ENCODE assay signal across 20 mouse cellular contexts in genomic region chr19:12494972-12495535, GRCm38 (mm10). TPM values are rescaled to one million over a fixed set of nuclear protein-coding genes. Genes with fewer than 3 reads are reported as not detected.
DNase-seq lines count a peak whose midpoint lies in the region; ATAC-seq lines count a peak whose summit lies in the region.
"Had no signal": no experiment of that assay in that cellular context is flagged by ENCODE, and none has a peak within 500 bp of the region (broad histone marks: within the 10 kb centered on the region; RNA-seq: fewer than 3 reads in every experiment).

No protein-coding gene starts in this region.

- no peak for ATAC-seq in midbrain, embryonic 14.5 days (ENCODE audit: low FRiP score, low TSS enrichment)
- ATAC-seq in hindbrain, embryonic 12.5 days (ENCODE audit: low FRiP score) = peak; percentile 24
- ATAC-seq in neural tube, embryonic 14.5 days (ENCODE audit: low read depth) = no peak
- ATAC-seq: CD4-positive, CD25-positive, alpha-beta regulatory T cell, adult 4 months; intestine, embryonic 15.5 days; liver, postnatal 0 days had no signal

- peaks cover 63% of the 10 kb centered on the region for H3K36me3 ChIP-seq in midbrain, embryonic 10.5 days
- H3K36me3 ChIP-seq in midbrain, embryonic 14.5 days (ENCODE audit: control insufficient read depth, insufficient read depth, low read length) = peaks cover 26% of the 10 kb centered on the region
- peaks cover 26% of the 10 kb centered on the region for H3K36me3 ChIP-seq in hindbrain, embryonic 12.5 days
- peaks cover 19% of the 10 kb centered on the region for H3K36me3 ChIP-seq in neural tube, embryonic 14.5 days (ENCODE audit: control insufficient read depth, insufficient read depth, low read length)

- H3K9me3 ChIP-seq in midbrain, embryonic 10.5 days (replicated peaks) = no peaks in the 10 kb centered on the region
- H3K9me3 ChIP-seq in midbrain, embryonic 14.5 days (ENCODE audit: control insufficient read depth, low read length) = no peaks in the 10 kb centered on the region
- H3K9me3 ChIP-seq in hindbrain, embryonic 12.5 days (replicated peaks) = no peaks in the 10 kb centered on the region
- no peaks in the 10 kb centered on the region for H3K9me3 ChIP-seq in neural tube, embryonic 14.5 days (ENCODE audit: control insufficient read depth, low read length)
- H3K9me3 ChIP-seq: intestine, embryonic 15.5 days; kidney, embryonic 15.5 days; limb, embryonic 15.5 days had no signal

- no peak overlapping the region for H3K4me2 ChIP-seq in midbrain, embryonic 14.5 days (ENCODE audit: low read length)
- peak overlapping the region; percentile 27 for H3K4me2 ChIP-seq in hindbrain, embryonic 12.5 days (replicated peaks)
- H3K4me2 ChIP-seq in neural tube, embryonic 14.5 days (ENCODE audit: low read depth, low read length) = peak overlapping the region; percentile 8; the same call in 1 of the 2 replicates
- H3K4me2 ChIP-seq: intestine, embryonic 15.5 days; kidney, embryonic 15.5 days; limb, embryonic 15.5 days had no signal

- DNase-seq in embryo, embryonic 10 days (ENCODE audit: low spot score) = peak; percentile 31
- no peak for DNase-seq in embryo, embryonic 9.5 days (ENCODE audit: extremely low spot score)
- DNase-seq in midbrain, embryonic 10.5 days (ENCODE audit: low spot score) = peak; percentile 12
- no peak for DNase-seq in midbrain, embryonic 14.5 days
- no peak for DNase-seq in heart, postnatal 4 days
- DNase-seq in adrenal gland, postnatal 14 days = no peak
- DNase-seq: adrenal gland, adult 8-10 months; cerebellum, adult 11-12 months; cerebellum, postnatal 25 days; heart, adult 18-20 months; layer of hippocampus, postnatal 36 days; liver, postnatal 0 days; lung, postnatal 36 days had no signal

- H3K4me1 ChIP-seq in midbrain, embryonic 10.5 days = peaks cover 98% of the 10 kb centered on the region
- H3K4me1 ChIP-seq in midbrain, embryonic 14.5 days (ENCODE audit: control insufficient read depth, insufficient read depth, low read length) = peaks cover 38% of the 10 kb centered on the region
- H3K4me1 ChIP-seq in hindbrain, embryonic 12.5 days = peaks cover 76% of the 10 kb centered on the region
- peaks cover 16% of the 10 kb centered on the region; the same call in 1 of the 2 replicates for H3K4me1 ChIP-seq in neural tube, embryonic 14.5 days (ENCODE audit: control insufficient read depth, insufficient read depth, low read length)

- WGBS in midbrain, embryonic 10.5 days = 42% methylated on average over 3 of the region's 3 CpGs
- 23% methylated on average over 3 of the region's 3 CpGs for WGBS in midbrain, embryonic 14.5 days
- WGBS in hindbrain, embryonic 12.5 days = 26% methylated on average over 3 of the region's 3 CpGs
- 11% methylated on average over 3 of the region's 3 CpGs for WGBS in neural tube, embryonic 14.5 days

- no peaks in the 10 kb centered on the region for H3K27me3 ChIP-seq in midbrain, embryonic 10.5 days (ENCODE audit: low read depth, poor library complexity, severe bottlenecking)
- H3K27me3 ChIP-seq in midbrain, embryonic 14.5 days (ENCODE audit: control insufficient read depth, insufficient read depth, low read length) = no peaks in the 10 kb centered on the region
- H3K27me3 ChIP-seq in hindbrain, embryonic 12.5 days = no peaks in the 10 kb centered on the region
- no peaks in the 10 kb centered on the region for H3K27me3 ChIP-seq in neural tube, embryonic 14.5 days (ENCODE audit: control insufficient read depth, insufficient read depth, low read length)
- H3K27me3 ChIP-seq: intestine, embryonic 15.5 days; kidney, embryonic 15.5 days; limb, embryonic 15.5 days had no signal

- H3K27ac ChIP-seq in midbrain, embryonic 10.5 days (replicated peaks) = peak overlapping the region; percentile 93
- H3K27ac ChIP-seq in midbrain, embryonic 14.5 days (replicated peaks; ENCODE audit: low read depth, low read length) = no peak overlapping the region
- H3K27ac ChIP-seq in hindbrain, embryonic 12.5 days = peak overlapping the region; percentile 66
- peak overlapping the region; percentile 57 for H3K27ac ChIP-seq in neural tube, embryonic 14.5 days (ENCODE audit: low read depth, low read length)
- H3K27ac ChIP-seq: intestine, embryonic 15.5 days; kidney, embryonic 15.5 days; limb, embryonic 15.5 days had no signal

- H3K4me3 ChIP-seq in midbrain, embryonic 10.5 days = peak overlapping the region; percentile 96
- no peak overlapping the region for H3K4me3 ChIP-seq in midbrain, embryonic 14.5 days (replicated peaks; ENCODE audit: low read depth, low read length)
- no peak overlapping the region for H3K4me3 ChIP-seq in hindbrain, embryonic 12.5 days
- no peak overlapping the region for H3K4me3 ChIP-seq in neural tube, embryonic 14.5 days (ENCODE audit: low read depth, low read length)
- H3K4me3 ChIP-seq: intestine, embryonic 15.5 days; kidney, embryonic 15.5 days; limb, embryonic 15.5 days had no signal

- no peak overlapping the region for H3K9ac ChIP-seq in midbrain, embryonic 14.5 days (replicated peaks; ENCODE audit: low read length)
- H3K9ac ChIP-seq in hindbrain, embryonic 12.5 days = no peak overlapping the region
- no peak overlapping the region for H3K9ac ChIP-seq in neural tube, embryonic 14.5 days (replicated peaks; ENCODE audit: low read depth, low read length)
- H3K9ac ChIP-seq: intestine, embryonic 15.5 days; kidney, embryonic 15.5 days; limb, embryonic 15.5 days; liver, postnatal 0 days had no signal

RNA-seq across cellular contexts. Expression of gene Dtx4, which starts 6.2 kb away (rescaled TPM):
- polyA plus RNA-seq in midbrain, embryonic 10.5 days (2016; fragmentation: Nextera tagmentation; extraction: Ambion mirVana) = 54.9 and 59.2 TPM in 2 replicates
- polyA plus RNA-seq in midbrain, embryonic 14.5 days (2014; fragmentation: Nextera tagmentation; extraction: Ambion mirVana) = 35.7 and 46.0 TPM in 2 replicates
- 56.7 and 58.6 TPM in 2 replicates for polyA plus RNA-seq in hindbrain, embryonic 12.5 days (2016; fragmentation: Nextera tagmentation; extraction: Ambion mirVana)
- polyA plus RNA-seq in neural tube, embryonic 14.5 days (2014; fragmentation: Nextera tagmentation; extraction: Ambion mirVana) = 37.7 and 47.6 TPM in 2 replicates
- 1 to 10 TPM; 7.7 to 8.9 TPM for total RNA-seq in heart, postnatal 4 days (2021)
- 19.7 and 24.6 TPM in 2 replicates for total RNA-seq in adrenal gland, postnatal 14 days (2021)

RNA-seq across cellular contexts. Expression of gene Mpeg1, which starts 34.5 kb away (rescaled TPM):
- polyA plus RNA-seq in midbrain, embryonic 10.5 days (2016; fragmentation: Nextera tagmentation; extraction: Ambion mirVana) = 0.19 and 0.40 TPM in 2 replicates
- polyA plus RNA-seq in midbrain, embryonic 14.5 days (2014; fragmentation: Nextera tagmentation; extraction: Ambion mirVana) = 1.00 and 1.1 TPM in 2 replicates
- polyA plus RNA-seq in hindbrain, embryonic 12.5 days (2016; fragmentation: Nextera tagmentation; extraction: Ambion mirVana) = 0.70 and 0.75 TPM in 2 replicates
- polyA plus RNA-seq in neural tube, embryonic 14.5 days (2014; fragmentation: Nextera tagmentation; extraction: Ambion mirVana) = 1.3 and 1.5 TPM in 2 replicates
- total RNA-seq in heart, postnatal 4 days (2021) = 1 to 10 TPM; 4.5 to 5.7 TPM
- total RNA-seq in adrenal gland, postnatal 14 days (2021) = 10.8 and 18.2 TPM in 2 replicates
- total RNA-seq: MEL had no signal

RNA-seq across cellular contexts. Expression of gene Fam111a, which starts 50.5 kb away (rescaled TPM):
- polyA plus RNA-seq in midbrain, embryonic 10.5 days (2016; fragmentation: Nextera tagmentation; extraction: Ambion mirVana) = 20.9 and 21.0 TPM in 2 replicates
- 4.5 and 8.3 TPM in 2 replicates for polyA plus RNA-seq in midbrain, embryonic 14.5 days (2014; fragmentation: Nextera tagmentation; extraction: Ambion mirVana)
- 15.6 and 17.2 TPM in 2 replicates for polyA plus RNA-seq in hindbrain, embryonic 12.5 days (2016; fragmentation: Nextera tagmentation; extraction: Ambion mirVana)
- 5.1 and 7.3 TPM in 2 replicates for polyA plus RNA-seq in neural tube, embryonic 14.5 days (2014; fragmentation: Nextera tagmentation; extraction: Ambion mirVana)
- total RNA-seq in heart, postnatal 4 days (2021) = 10 to 100 TPM; 23.1 to 23.8 TPM
- 10.4 and 12.1 TPM in 2 replicates for total RNA-seq in adrenal gland, postnatal 14 days (2021)

Comparison
In these comparisons a context has a peak if more than half of its experiments do, and no peak if none do; other contexts are left out.
1. DNase-seq: peak in embryo, embryonic 10 days (single experiment) and midbrain, embryonic 10.5 days (single experiment); none in embryo, embryonic 9.5 days (single experiment), midbrain, embryonic 14.5 days (single experiment), heart, postnatal 4 days (single experiment) and adrenal gland, postnatal 14 days (single experiment).